Mouse (Mus musculus) liver, adult 2 months (tissue): ENCODE data around the gene Bptf. TPM values are rescaled to one million over a fixed set of nuclear protein-coding genes. Genes with fewer than 3 reads are reported as not detected.
A peak's percentile ranks its signal among the peaks of the same experiment; 100 is the strongest.

Experiments used
- DNase-seq: peaks from one replicate; pipeline ENCODE4 v3.0.0-alpha.2; 2011; ENCODE audit warnings: low read depth, low spot score; ENCODE audit errors: extremely low read depth
- H3K27ac ChIP-seq: fragments of 200-500 bp; replicated peaks from 2 replicates; pipeline ENCODE4 v1.5.1; 2012; ENCODE audit warnings: low read depth, mild to moderate bottlenecking, control low read depth, inconsistent platforms, low read length; ENCODE audit not compliant: insufficient read depth
- H3K27me3 ChIP-seq: fragments of 200-500 bp; 2 replicates; pipeline ENCODE4 v1.6.1; 2012; ENCODE audit warnings: mild to moderate bottlenecking, moderate library complexity, low read length, inconsistent platforms; ENCODE audit not compliant: control insufficient read depth, insufficient read depth
- H3K36me3 ChIP-seq: fragments of 200-500 bp; 2 replicates; pipeline ENCODE4 v1.6.1; 2012; ENCODE audit warnings: low read length, inconsistent platforms; ENCODE audit not compliant: control insufficient read depth, insufficient read depth
- H3K4me1 ChIP-seq: fragments of 200-500 bp; 2 replicates; pipeline ENCODE4 v1.6.1; 2011; ENCODE audit warnings: low read length; ENCODE audit not compliant: control insufficient read depth, insufficient read depth
- H3K4me3 ChIP-seq: fragments of 200-500 bp; 2 replicates; pipeline ENCODE4 v1.5.1; 2011; ENCODE audit warnings: low read depth, mild to moderate bottlenecking, control low read depth, low read length, moderate library complexity; ENCODE audit not compliant: insufficient read depth
- H3K79me2 ChIP-seq: fragments of 200-500 bp; 2 replicates; pipeline ENCODE4 v1.6.1; 2012; ENCODE audit warnings: inconsistent platforms, mild to moderate bottlenecking, low read length, moderate library complexity; ENCODE audit not compliant: control insufficient read depth, insufficient read depth
- H3K9ac ChIP-seq: fragments of 200-500 bp; 2 replicates; pipeline ENCODE4 v1.6.1; 2012; ENCODE audit warnings: low read depth, mild to moderate bottlenecking, control low read depth, inconsistent platforms, low read length
- CTCF ChIP-seq: fragments of 200-500 bp; IDR thresholded peaks from 2 replicates; pipeline ENCODE4 v1.5.1; 2011; ENCODE audit warnings: low read depth, low read length, control low read depth
- POLR2A ChIP-seq: fragments of 200-500 bp; IDR thresholded peaks from 2 replicates; pipeline ENCODE4 v1.6.1; 2011; ENCODE audit warnings: low read length, control low read depth; ENCODE audit not compliant: insufficient read depth; ENCODE audit errors: extremely low read depth
- WGBS: fragments of 180-500 bp; shearing (Covaris S2); methylation state at CpG from one replicate; pipeline ENCODE4 v1.1.7; 2018; 5-methylcytosine and 5-hydroxymethylcytosine counted together
- polyA plus RNA-seq: library from polyadenylated mRNA; depleted of rRNA; stranded (reverse); fragments of >200 nt; gene quantifications from 2 replicates; pipeline ENCODE4 v1.2.3, GENCODE M21; 2012
- total RNA-seq: library from RNA; depleted of rRNA; stranded (reverse); fragments of >200 nt; gene quantifications from 2 replicates; pipeline ENCODE4 v1.2.3, GENCODE M21; 2014

The Bptf gene
- total and polyA plus RNA-seq, 2 experiments, result 7.6 to 15.0 TPM

- 59% methylated on average over 5 of the region's 5 CpGs for whole genome bisulfite sequencing
- Histone ChIP-seq H3K4me1 (peaks cover 8% of the 10 kb centered on the region), H3K4me3 (no peak overlapping the region), H3K36me3 (peaks cover 2% of the 10 kb centered on the region; the same call in 1 of the 2 replicates), H3K9ac (no peak overlapping the region), H3K27ac (no peak overlapping the region), H3K27me3 (no peaks in the 10 kb centered on the region), H3K79me2 (peaks cover 52% of the 10 kb centered on the region; the same call in 1 of the 2 replicates)
- DNase-seq, result peak; percentile 36
- TF ChIP-seq POLR2A (no peak), CTCF (peak; percentile 90)
These were observed 26.7 kb downstream of the Bptf start for GRCm38 (mm10) chr11:107105227-107105626.

DNA sequence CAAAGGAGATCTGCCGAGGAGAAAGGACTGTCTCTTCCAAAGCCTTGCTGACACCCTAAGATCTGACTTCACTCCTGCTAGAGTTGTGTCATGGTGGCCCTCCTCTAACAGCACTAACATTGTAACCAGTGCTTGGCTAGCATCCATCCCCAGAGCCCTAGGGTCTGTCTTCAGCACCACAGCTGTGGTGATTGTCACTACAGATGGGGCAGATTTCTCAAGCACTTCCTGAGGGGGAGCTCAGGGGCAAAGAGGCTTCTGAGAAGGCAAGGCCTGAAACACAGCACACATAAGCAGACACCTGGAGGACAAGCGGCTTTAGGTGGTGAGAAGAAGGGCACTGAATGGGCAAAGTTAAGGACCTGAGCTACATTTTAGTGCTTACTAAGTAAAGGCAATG, 28.2 kb downstream of the Bptf start:
- Histone ChIP-seq H3K27ac (no peak overlapping the region), H3K4me1 (0 out of 2 replicates have a peak, but pooled peaks cover 2% of the 10 kb centered on the region), H3K4me3 (no peak overlapping the region), H3K9ac (no peak overlapping the region), H3K79me2 (peaks cover 48% of the 10 kb centered on the region; the same call in 1 of the 2 replicates), H3K36me3 (peaks cover 4% of the 10 kb centered on the region; the same call in 1 of the 2 replicates), H3K27me3 (no peaks in the 10 kb centered on the region)
- DNase-seq, result no peak
- WGBS, result 89% methylated on average over 2 of the region's 2 CpGs
- no peak for TF ChIP-seq CTCF
- no peak for TF ChIP-seq POLR2A

DNA sequence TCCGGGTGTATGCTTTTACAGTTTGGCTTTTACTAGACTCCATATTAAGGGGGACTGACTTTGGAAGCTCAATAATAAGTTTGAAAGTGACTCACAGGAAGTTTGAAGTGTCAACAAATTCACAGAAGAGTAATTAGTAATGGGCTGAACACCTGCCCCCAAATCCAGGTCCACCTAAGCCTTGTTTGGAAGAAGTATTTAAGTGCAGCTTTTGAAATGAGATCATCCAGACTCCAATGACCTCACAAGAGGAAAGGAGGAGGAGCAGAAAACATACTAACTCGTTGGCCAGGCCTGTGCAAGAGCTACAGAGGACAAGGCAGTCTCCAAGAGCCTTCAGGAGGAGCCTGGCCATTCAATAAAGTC, 28.7 kb downstream of the Bptf start:
- H3K4me1 ChIP-seq, result 0 out of 2 replicates have a peak, but pooled peaks cover 2% of the 10 kb centered on the region
- H3K79me2 ChIP-seq, result peaks cover 44% of the 10 kb centered on the region; the same call in 1 of the 2 replicates

DNA sequence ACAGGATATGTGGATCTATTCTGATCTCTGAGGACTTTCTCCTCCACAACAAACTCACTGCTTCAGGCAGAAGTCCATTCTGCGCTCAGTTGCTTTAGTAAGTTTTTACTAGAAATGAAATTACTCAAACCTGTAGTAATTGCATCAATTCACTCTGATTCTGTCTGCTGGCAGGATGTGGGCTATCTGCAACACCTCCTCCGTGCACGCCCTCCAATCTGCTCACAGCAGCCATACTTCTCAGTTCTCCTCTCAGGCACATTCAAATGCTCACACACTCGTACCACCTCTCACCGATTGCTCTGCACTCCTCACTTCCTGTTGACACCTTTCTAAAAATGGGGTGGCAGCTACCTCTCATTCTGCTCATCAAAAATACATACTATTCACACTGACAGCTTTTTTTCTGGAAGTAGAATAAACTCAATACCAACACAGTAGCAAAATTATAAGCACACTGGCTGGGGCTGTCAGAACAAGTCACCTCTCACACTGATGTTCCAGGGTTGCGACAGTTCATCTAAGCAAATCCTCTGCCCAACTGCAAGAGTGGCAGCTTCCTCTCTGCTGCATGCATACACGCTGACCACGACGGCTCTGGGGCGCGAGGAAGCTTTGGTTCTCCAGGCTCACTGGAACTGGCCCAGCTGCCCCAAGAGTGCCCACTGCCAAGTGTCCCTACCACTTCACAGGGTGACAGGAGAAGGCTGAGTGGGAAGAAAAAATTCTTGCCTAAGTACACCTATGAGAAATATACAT, 29.3 kb downstream of the Bptf start:
- 55% methylated on average over 11 of the region's 11 CpGs for WGBS
- Histone ChIP-seq H3K36me3 (peaks cover 10% of the 10 kb centered on the region; the same call in 1 of the 2 replicates), H3K79me2 (peaks cover 40% of the 10 kb centered on the region; the same call in 1 of the 2 replicates), H3K27me3 (no peaks in the 10 kb centered on the region), H3K9ac (no peak overlapping the region), H3K4me3 (no peak overlapping the region), H3K4me1 (0 out of 2 replicates have a peak, but pooled peaks cover 2% of the 10 kb centered on the region), H3K27ac (no peak overlapping the region)
- DNase-seq, result no peak
- TF ChIP-seq POLR2A (no peak), CTCF (no peak)

More for the DNA sequence above, 28.7 kb downstream of the Bptf start:
- DNase-seq, result no peak
- Histone ChIP-seq H3K27me3 (no peaks in the 10 kb centered on the region), H3K27ac (no peak overlapping the region), H3K9ac (no peak overlapping the region), H3K4me3 (no peak overlapping the region), H3K36me3 (peaks cover 6% of the 10 kb centered on the region; the same call in 1 of the 2 replicates)
- TF ChIP-seq POLR2A (no peak), CTCF (no peak)
- 61% methylated on average over 2 of the region's 2 CpGs for WGBS

DNA sequence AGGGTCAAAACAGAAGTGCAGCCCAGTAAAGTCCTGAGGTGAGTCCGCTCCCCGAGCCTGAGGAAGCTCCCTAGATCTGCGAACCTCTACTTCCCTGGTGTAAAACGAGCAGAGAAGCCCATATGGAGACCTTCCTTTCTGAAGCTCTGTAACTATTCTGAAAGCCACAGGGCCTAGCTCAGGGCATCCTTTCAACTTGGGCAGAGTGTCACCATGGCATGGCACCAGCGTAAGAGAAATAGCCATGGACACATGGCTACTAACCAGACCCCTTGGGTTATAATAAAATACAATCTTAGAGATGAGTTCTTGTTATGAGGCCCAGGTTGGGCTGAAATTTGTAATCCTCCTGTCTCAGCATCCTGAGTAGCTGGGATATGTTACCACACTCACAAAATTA, 35.0 kb downstream of the Bptf start:
- H3K4me1 ChIP-seq, result no peaks in the 10 kb centered on the region
- peaks cover 8% of the 10 kb centered on the region; the same call in 1 of the 2 replicates for H3K79me2 ChIP-seq
- H3K27ac ChIP-seq, result no peak overlapping the region
- H3K9ac ChIP-seq, result no peak overlapping the region
- TF ChIP-seq POLR2A, result no peak
- no peak for TF ChIP-seq CTCF
- 88% methylated on average over 5 of the region's 5 CpGs for WGBS
- no peak for DNase-seq
- H3K36me3 ChIP-seq, result peaks cover 22% of the 10 kb centered on the region
- no peak overlapping the region for H3K4me3 ChIP-seq
- no peaks in the 10 kb centered on the region for H3K27me3 ChIP-seq

- Histone ChIP-seq H3K36me3 (peaks cover 22% of the 10 kb centered on the region), H3K27ac (no peak overlapping the region), H3K79me2 (no peaks in the 10 kb centered on the region; the same call in 1 of the 2 replicates), H3K4me1 (no peaks in the 10 kb centered on the region), H3K9ac (no peak overlapping the region), H3K4me3 (no peak overlapping the region), H3K27me3 (no peaks in the 10 kb centered on the region)
- 93% methylated on average over 7 of the region's 7 CpGs for WGBS
- TF ChIP-seq CTCF (no peak), POLR2A (no peak)
- no peak for DNase-seq
These were observed 38.1 kb downstream of the Bptf start for GRCm38 (mm10) chr11:107093871-107094270.
